Mouse (Mus musculus) small intestine, adult 2 months (tissue): ENCODE data around the gene Trap1.

ENCODE experiments used
- CTCF ChIP-seq: fragments of 200-500 bp; IDR thresholded peaks from 2 replicates; pipeline ENCODE4 v1.5.1; 2012; ENCODE audit warnings: low read depth, mild to moderate bottlenecking, control low read depth, inconsistent platforms, low read length, moderate library complexity, mixed read lengths; ENCODE audit not compliant: insufficient replicate concordance, insufficient read length; ENCODE audit errors: extremely low read depth
- POLR2A ChIP-seq: fragments of 200-500 bp; IDR thresholded peaks from 2 replicates; pipeline ENCODE4 v1.6.1; 2012; ENCODE audit warnings: low read depth, mild to moderate bottlenecking, control low read depth, inconsistent platforms, low read length, moderate library complexity

GRCm38 (mm10) chr16:4014040-4014668 is 63.5 kb downstream of the Trap1 start:
- TF ChIP-seq POLR2A (no peak), CTCF (no peak)
